Mouse (Mus musculus) midbrain, embryonic 16.5 days (tissue): ENCODE measurements around the gene Pnrc2. TPM values are rescaled to one million over a fixed set of nuclear protein-coding genes. Genes with fewer than 3 reads are reported as not detected.

Source experiments
- ATAC-seq: fragments of 200-750 bp; cut with Nextera tagmentation; 2 replicates; pipeline ENCODE4 v1.8.0; 2017; ENCODE audit warnings: moderate TSS enrichment
- H3K27ac ChIP-seq: fragments of 300-500 bp; sonication (generic); 2 replicates; pipeline ENCODE4 v1.5.1; 2014; ENCODE audit warnings: mild to moderate bottlenecking, low read length, mixed read lengths
- H3K27me3 ChIP-seq: fragments of 300-500 bp; sonication (generic); 2 replicates; pipeline ENCODE4 v1.6.1; 2014; ENCODE audit warnings: low read depth, low read length, mixed read lengths; ENCODE audit not compliant: control insufficient read depth, insufficient read depth
- H3K36me3 ChIP-seq: fragments of 300-500 bp; sonication (generic); 2 replicates; pipeline ENCODE4 v1.6.1; 2014; ENCODE audit warnings: mild to moderate bottlenecking, low read length, moderate library complexity, mixed read lengths; ENCODE audit not compliant: control insufficient read depth, insufficient read depth
- H3K4me1 ChIP-seq: fragments of 300-500 bp; sonication (generic); 2 replicates; pipeline ENCODE4 v1.6.1; 2014; ENCODE audit warnings: mild to moderate bottlenecking, low read length, mixed read lengths; ENCODE audit not compliant: control insufficient read depth, insufficient read depth
- H3K4me2 ChIP-seq: fragments of 300-500 bp; sonication (generic); 2 replicates; pipeline ENCODE4 v1.6.1; 2014; ENCODE audit warnings: mild to moderate bottlenecking, low read length, mixed read lengths
- H3K4me3 ChIP-seq: fragments of 300-500 bp; sonication (generic); 2 replicates; pipeline ENCODE4 v1.5.1; 2014; ENCODE audit warnings: low read depth, mild to moderate bottlenecking, low read length, moderate library complexity, mixed read lengths
- H3K9ac ChIP-seq: fragments of 300-500 bp; sonication (generic); 2 replicates; pipeline ENCODE4 v1.6.1; 2014; ENCODE audit warnings: low read depth, low read length, mixed read lengths
- H3K9me3 ChIP-seq: fragments of 300-500 bp; sonication (generic); replicated peaks from 2 replicates; pipeline ENCODE4 v1.6.1; 2014; ENCODE audit warnings: mild to moderate bottlenecking, low read length, mixed read lengths; ENCODE audit not compliant: control insufficient read depth, poor library complexity, severe bottlenecking
- WGBS: fragments of 180-500 bp; shearing (Covaris S2); extraction: QIAGEN DNeasy Blood & Tissue Kit; methylation state at CpG from one replicate; pipeline ENCODE4 v1.1.7; 2014; 5-methylcytosine and 5-hydroxymethylcytosine counted together
- polyA plus RNA-seq: library from polyadenylated mRNA; unstranded; fragments of >200 nt; fragmentation: Nextera tagmentation; extraction: Ambion mirVana; gene quantifications from 2 replicates; pipeline ENCODE4 v1.2.1, GENCODE M21; 2015

Pnrc2 gene
- polyA plus RNA-seq, 1 experiment from 2014 or later: 94.2 TPM

- Histone ChIP-seq H3K9me3 (no peaks in the 10 kb centered on the region), H3K36me3 (no peaks in the 10 kb centered on the region), H3K4me1 (peaks cover 42% of the 10 kb centered on the region), H3K9ac (peak overlapping the region; percentile 95), H3K4me3 (peak overlapping the region; percentile 98), H3K4me2 (peak overlapping the region; percentile 53), H3K27ac (peak overlapping the region; percentile 96), H3K27me3 (no peaks in the 10 kb centered on the region)
- under 1% methylated on average over 75 of the region's 91 CpGs for WGBS
- ATAC-seq: peak; percentile 78
These were observed 17.2 kb downstream of the Pnrc2 start for GRCm38 (mm10) chr4:135856223-135857091.

- H3K4me3 ChIP-seq: peak within 1 kb of the TSS; percentile 98
- under 1% methylated on average over 63 of the region's 67 CpGs for WGBS
- ATAC-seq: peak; percentile 96
- H3K36me3 ChIP-seq: no peaks in the 10 kb centered on the region
- H3K27ac ChIP-seq: peak within 1 kb of the TSS; percentile 96
- peaks cover 39% of the 10 kb centered on the region for H3K4me1 ChIP-seq
- H3K27me3 ChIP-seq: no peaks in the 10 kb centered on the region
- no peaks in the 10 kb centered on the region for H3K9me3 ChIP-seq
- peak within 1 kb of the TSS; percentile 95 for H3K9ac ChIP-seq
- H3K4me2 ChIP-seq: peak within 1 kb of the TSS; percentile 82
These were observed 18.0 kb downstream of the Pnrc2 start, which contains the start of gene Srsf10 for GRCm38 (mm10) chr4:135855536-135856222. Gene Srsf10, plus strand, starts transcription at chr4:135855747.

GRCm38 (mm10) chr4:135855080-135855479 is 18.6 kb downstream of the Pnrc2 start:
- H3K4me2 ChIP-seq: peak overlapping the region; percentile 82
- peak overlapping the region; percentile 95 for H3K9ac ChIP-seq
- no peaks in the 10 kb centered on the region for H3K9me3 ChIP-seq
- ATAC-seq: peak; percentile 36
- peak overlapping the region; percentile 96 for H3K27ac ChIP-seq
- 8% methylated on average over 6 of the region's 6 CpGs for WGBS
- peak overlapping the region; percentile 98 for H3K4me3 ChIP-seq
- H3K4me1 ChIP-seq: peaks cover 39% of the 10 kb centered on the region
- no peaks in the 10 kb centered on the region for H3K36me3 ChIP-seq
- H3K27me3 ChIP-seq: no peaks in the 10 kb centered on the region

- H3K4me1 ChIP-seq: peaks cover 36% of the 10 kb centered on the region
- WGBS: 71% methylated on average over 11 of the region's 11 CpGs
- H3K36me3 ChIP-seq: no peaks in the 10 kb centered on the region
- peak overlapping the region; percentile 96 for H3K27ac ChIP-seq
- no peak for ATAC-seq
- no peak overlapping the region for H3K4me3 ChIP-seq
- no peaks in the 10 kb centered on the region for H3K27me3 ChIP-seq
- H3K9ac ChIP-seq: peak overlapping the region; percentile 95
- H3K9me3 ChIP-seq: no peaks in the 10 kb centered on the region
- H3K4me2 ChIP-seq: peak overlapping the region; percentile 82
These were observed 19.0 kb downstream of the Pnrc2 start for GRCm38 (mm10) chr4:135854630-135855029.

- no peak overlapping the region for H3K27ac ChIP-seq
- WGBS: 88% methylated on average over 14 of the region's 14 CpGs
- no peaks in the 10 kb centered on the region for H3K36me3 ChIP-seq
- H3K9ac ChIP-seq: no peak overlapping the region
- no peak for ATAC-seq
- H3K27me3 ChIP-seq: no peaks in the 10 kb centered on the region
- peaks cover 30% of the 10 kb centered on the region for H3K4me1 ChIP-seq
- H3K4me3 ChIP-seq: no peak overlapping the region
- H3K9me3 ChIP-seq: no peaks in the 10 kb centered on the region
- no peak overlapping the region for H3K4me2 ChIP-seq
These were observed 19.6 kb downstream of the Pnrc2 start for GRCm38 (mm10) chr4:135853987-135854546.

GRCm38 (mm10) chr4:135851942-135852341 is 21.7 kb downstream of the Pnrc2 start:
- WGBS: 90% methylated on average over 9 of the region's 9 CpGs
- no peak overlapping the region for H3K4me3 ChIP-seq
- no peaks in the 10 kb centered on the region for H3K36me3 ChIP-seq
- H3K4me1 ChIP-seq: peaks cover 14% of the 10 kb centered on the region
- no peak for ATAC-seq
- H3K9me3 ChIP-seq: no peaks in the 10 kb centered on the region
- H3K27ac ChIP-seq: no peak overlapping the region
- H3K4me2 ChIP-seq: no peak overlapping the region
- H3K27me3 ChIP-seq: no peaks in the 10 kb centered on the region
- H3K9ac ChIP-seq: no peak overlapping the region

GRCm38 (mm10) chr4:135850411-135851095 is 23.1 kb downstream of the Pnrc2 start:
- Histone ChIP-seq H3K4me3 (no peak overlapping the region), H3K9ac (peak overlapping the region; percentile 38; the same call in 1 of the 2 replicates)

GRCm38 (mm10) chr4:135847581-135847980 is 26.1 kb downstream of the Pnrc2 start:
- no peak overlapping the region for H3K27ac ChIP-seq
- H3K4me1 ChIP-seq: peaks cover 7% of the 10 kb centered on the region
- ATAC-seq: no peak
- no peak overlapping the region for H3K4me2 ChIP-seq
- 66% methylated on average over 5 of the region's 5 CpGs for WGBS
- no peaks in the 10 kb centered on the region for H3K27me3 ChIP-seq
- H3K9ac ChIP-seq: no peak overlapping the region
- no peaks in the 10 kb centered on the region for H3K36me3 ChIP-seq
- H3K9me3 ChIP-seq: no peaks in the 10 kb centered on the region
- no peak overlapping the region for H3K4me3 ChIP-seq

More at GRCm38 (mm10) chr4:135850411-135851095, 23.1 kb downstream of the Pnrc2 start:
- Histone ChIP-seq H3K9me3 (no peaks in the 10 kb centered on the region), H3K4me2 (peak overlapping the region; percentile 29), H3K27ac (peak overlapping the region; percentile 59), H3K27me3 (no peaks in the 10 kb centered on the region), H3K36me3 (no peaks in the 10 kb centered on the region), H3K4me1 (peaks cover 14% of the 10 kb centered on the region)
- peak; percentile 69; the same call in 1 of the 2 replicates for ATAC-seq
- WGBS: 21% methylated on average over 13 of the region's 13 CpGs
